Mouse (Mus musculus): Measurements from ENCODE around the gene Olfr1140. TPM values are rescaled to one million over a fixed set of nuclear protein-coding genes. Genes with fewer than 3 reads are reported as not detected.

The Olfr1140 gene
- total RNA-seq (2022) = not detected

- no peak for DNase-seq (ENCODE audit: low spot score)
These were observed at the start of gene Olfr1140 for GRCm38 (mm10) chr2:87743452-87743851. Gene Olfr1140 (plus strand): TSS chr2:87743752.

GRCm38 (mm10) chr2:87693847-87694246 lies 49.7 kb upstream of the Olfr1140 start, which contains the start of gene Olfr1136:
Gene Olfr1136 (minus strand): TSS chr2:87693947.
- DNase-seq (ENCODE audit: low spot score) = no peak

GRCm38 (mm10) chr2:87713079-87713478 lies 30.5 kb upstream of the Olfr1140 start, which contains the start of gene Olfr1137:
Gene Olfr1137 (minus strand): TSS chr2:87713179.
- no peak for DNase-seq (ENCODE audit: low spot score)

GRCm38 (mm10) chr2:87739878-87740277 lies 3.7 kb upstream of the Olfr1140 start, which contains the start of gene Olfr1138:
Gene Olfr1138 (minus strand): TSS chr2:87739978.
- no peak for DNase-seq (ENCODE audit: low spot score)

GRCm38 (mm10) chr2:87753891-87754290 lies 10.3 kb downstream of the Olfr1140 start, which contains the start of gene Olfr1141:
Gene Olfr1141 (minus strand): TSS chr2:87753991.
- no peak for DNase-seq (ENCODE audit: low spot score)

GRCm38 (mm10) chr2:87776143-87776542 lies 32.6 kb downstream of the Olfr1140 start:
- no peak for DNase-seq (ENCODE audit: low spot score)

- DNase-seq (ENCODE audit: low spot score) = no peak
These were observed 35.6 kb downstream of the Olfr1140 start, which contains the start of gene Olfr152 for GRCm38 (mm10) chr2:87779183-87779582. Gene Olfr152 (plus strand): TSS chr2:87779483.

Other genes starting within 250 kb of the Olfr1140 start
- gene Pramel7, start 246.7 kb upstream of the Olfr1140 start, total RNA-seq (2022) = not detected
- not detected for gene Pramel6, start 237.2 kb upstream of the Olfr1140 start, total RNA-seq (2022)
- not detected for gene Olfr153, start 212.0 kb upstream of the Olfr1140 start, total RNA-seq (2022)
- not detected for gene Olfr1128, start 198.2 kb upstream of the Olfr1140 start, total RNA-seq (2022)
- gene Olfr1129, start 169.8 kb upstream of the Olfr1140 start, total RNA-seq (2022) = not detected
- not detected for gene Olfr1130, start 137.5 kb upstream of the Olfr1140 start, total RNA-seq (2022)
- gene Olfr1131, start 116.6 kb upstream of the Olfr1140 start, total RNA-seq (2022) = not detected
- gene Olfr1132, start 106.2 kb upstream of the Olfr1140 start, total RNA-seq (2022) = not detected
- not detected for gene Olfr1133, start 96.4 kb upstream of the Olfr1140 start, total RNA-seq (2022)
- gene Olfr1134, start 85.3 kb upstream of the Olfr1140 start, total RNA-seq (2022) = not detected
- not detected for gene Olfr1135, start 70.1 kb upstream of the Olfr1140 start, total RNA-seq (2022)
- gene Olfr1136, start 49.8 kb upstream of the Olfr1140 start, total RNA-seq (2022) = not detected
- gene Olfr1137, start 30.6 kb upstream of the Olfr1140 start, total RNA-seq (2022) = not detected
- gene Olfr1138, start 3.8 kb upstream of the Olfr1140 start, total RNA-seq (2022) = not detected
- not detected for gene Olfr1141, start 10.2 kb downstream of the Olfr1140 start, total RNA-seq (2022)
- gene Olfr152, start 35.7 kb downstream of the Olfr1140 start, total RNA-seq (2022) = not detected
- not detected for gene Olfr1143, start 56.8 kb downstream of the Olfr1140 start, total RNA-seq (2022)
- gene Olfr1145, start 66.1 kb downstream of the Olfr1140 start, total RNA-seq (2022) = not detected
- not detected for gene Olfr1148, start 86.8 kb downstream of the Olfr1140 start, total RNA-seq (2022)
- gene Olfr1150-ps1, start 100.2 kb downstream of the Olfr1140 start, total RNA-seq (2022) = not detected
- gene Olfr1151, start 112.1 kb downstream of the Olfr1140 start, total RNA-seq (2022) = not detected
- not detected for gene Olfr1152, start 122.7 kb downstream of the Olfr1140 start, total RNA-seq (2022)
- gene Olfr1153, start 151.2 kb downstream of the Olfr1140 start, total RNA-seq (2022) = not detected
- gene Olfr1154, start 161.4 kb downstream of the Olfr1140 start, total RNA-seq (2022) = not detected
- not detected for gene Olfr1155, start 201.4 kb downstream of the Olfr1140 start, total RNA-seq (2022)
- not detected for gene Olfr1156, start 209.3 kb downstream of the Olfr1140 start, total RNA-seq (2022)
- not detected for gene Olfr1157, start 224.5 kb downstream of the Olfr1140 start, total RNA-seq (2022)
- not detected for gene Olfr74, start 230.9 kb downstream of the Olfr1140 start, total RNA-seq (2022)
- not detected for gene Olfr1158, start 246.4 kb downstream of the Olfr1140 start, total RNA-seq (2022)

Measured in heart, adult 8-10 months (tissue).